Mouse (Mus musculus) gastrocnemius, postnatal 4 days (tissue): ENCODE results near the gene Zbtb8b. TPM values are rescaled to one million over a fixed set of nuclear protein-coding genes. Genes with fewer than 3 reads are reported as not detected.
"Not testable (repeated sequence)": the region's sequence is repeated elsewhere in the genome, so short reads cannot be mapped to it uniquely, and the experiment has no call there.

Experiments
- DNase-seq, 2 experiments: peaks; one replicate each; pipeline ENCODE4 v3.0.0; 2021 to 2022; ENCODE audit warnings: low spot score in 2 of 2, mixed read lengths in 2 of 2
- long read RNA-seq, 2 experiments: library from polyadenylated mRNA; stranded (forward); transcript quantifications; one replicate each; pipeline ENCODE4 v2.0.0; 2021
- total RNA-seq, 2 experiments: library from RNA; stranded (reverse); gene quantifications; 2 replicates each; pipeline ENCODE4 v1.2.3; 2021

Gene Zbtb8b
- total RNA-seq = not detected
- long read RNA-seq, experiment 1 = 0 reads
- long read RNA-seq, experiment 2 = 0 reads

DNA sequence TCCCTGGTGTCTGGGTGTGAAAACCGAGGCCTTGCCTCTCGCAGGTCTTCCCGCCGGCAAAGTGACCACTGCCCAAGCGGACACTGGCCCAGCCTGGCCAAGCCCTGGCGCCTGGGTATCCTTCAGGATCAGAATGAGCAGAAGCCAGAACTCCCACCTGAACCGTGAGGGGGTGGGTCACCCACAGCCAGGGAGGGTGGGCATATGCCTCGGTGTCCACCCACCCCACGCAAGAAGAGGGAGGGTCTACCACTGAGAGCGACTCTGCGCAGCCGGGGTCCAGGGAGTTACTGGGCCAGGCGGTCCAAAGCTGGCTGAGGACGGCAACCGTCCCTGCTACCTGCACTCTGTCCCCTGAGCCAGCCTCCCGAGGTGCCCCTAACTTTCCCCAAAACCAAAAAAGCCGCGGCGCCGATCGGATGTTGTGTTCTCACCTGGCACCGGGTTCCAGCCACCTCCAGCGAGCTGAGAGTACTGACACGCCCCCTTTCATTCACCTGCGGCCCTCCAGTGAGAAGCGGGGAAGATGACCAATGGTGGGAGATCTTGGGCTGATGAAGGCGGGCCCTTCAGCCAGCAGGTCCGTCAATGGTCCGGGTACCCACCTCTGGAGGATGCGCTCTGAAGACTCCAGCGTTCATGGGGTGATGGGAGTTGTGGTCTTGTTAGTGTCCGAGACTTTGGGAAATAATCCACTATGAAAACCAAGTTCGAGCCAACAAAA, at the start of gene Zbtb8b:
Gene Zbtb8b (minus strand): TSS at position 514 of the 724 bp plus-strand sequence.
- no peak for DNase-seq

DNA sequence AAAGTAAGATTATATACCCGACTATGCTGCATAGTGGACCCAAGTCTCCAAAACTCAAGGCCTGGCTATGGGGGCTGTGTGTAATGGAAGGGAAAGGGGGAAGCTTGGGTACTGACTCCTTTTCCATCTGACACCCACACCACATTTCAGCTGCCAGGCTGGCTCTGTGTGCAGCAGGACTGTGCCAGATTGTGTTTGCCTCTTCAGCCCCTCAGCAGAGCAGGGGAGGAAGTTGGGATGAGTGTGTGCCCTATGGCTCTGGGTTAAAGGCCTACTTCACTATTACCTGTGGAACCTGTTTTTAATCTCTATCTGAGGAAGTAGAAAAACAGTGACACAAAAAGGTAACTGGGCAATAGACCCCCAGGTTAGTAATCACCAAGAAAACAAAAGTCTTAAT, 40.4 kb upstream of the Zbtb8b start:
- DNase-seq = no peak

DNA sequence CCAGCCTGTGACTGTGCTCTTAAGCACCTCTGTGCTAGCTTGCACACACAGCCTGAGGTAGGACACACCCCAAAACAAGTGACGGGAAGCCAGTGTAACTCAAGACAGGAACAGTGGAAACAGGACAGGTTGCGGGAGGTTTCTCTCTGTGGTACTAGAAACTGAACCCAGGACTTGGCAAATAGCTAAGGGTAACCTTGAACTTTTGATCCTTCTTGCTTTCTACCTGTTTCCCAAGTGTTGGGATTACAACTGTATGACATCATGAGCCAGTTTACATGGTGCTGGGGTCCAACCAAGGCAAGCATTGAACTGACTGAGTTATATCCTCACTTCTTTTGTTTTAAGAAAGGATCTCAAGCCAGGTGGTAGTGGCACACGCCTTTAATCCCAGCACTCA, 39.2 kb upstream of the Zbtb8b start:
- no peak for DNase-seq

DNA sequence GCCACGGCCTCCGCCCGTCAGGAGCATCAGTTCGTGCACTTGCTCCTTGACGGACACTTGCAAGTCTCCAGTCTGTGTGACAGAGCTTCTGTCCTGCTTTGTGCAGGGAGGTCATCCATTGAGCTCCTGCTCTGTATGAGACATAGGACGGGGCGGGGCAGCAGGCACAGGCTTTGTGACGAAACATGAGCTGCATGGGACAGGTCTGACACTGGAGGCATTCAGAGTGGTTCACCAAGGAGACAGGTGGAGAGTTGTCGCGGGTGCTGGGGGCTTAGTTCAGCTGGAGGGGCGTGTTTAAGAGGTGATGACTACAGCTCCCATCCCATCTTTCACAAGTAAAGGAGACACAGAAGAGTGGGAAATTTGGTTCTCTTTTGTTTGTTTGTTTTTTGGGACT, 35.4 kb upstream of the Zbtb8b start:
- DNase-seq = no peak

DNA sequence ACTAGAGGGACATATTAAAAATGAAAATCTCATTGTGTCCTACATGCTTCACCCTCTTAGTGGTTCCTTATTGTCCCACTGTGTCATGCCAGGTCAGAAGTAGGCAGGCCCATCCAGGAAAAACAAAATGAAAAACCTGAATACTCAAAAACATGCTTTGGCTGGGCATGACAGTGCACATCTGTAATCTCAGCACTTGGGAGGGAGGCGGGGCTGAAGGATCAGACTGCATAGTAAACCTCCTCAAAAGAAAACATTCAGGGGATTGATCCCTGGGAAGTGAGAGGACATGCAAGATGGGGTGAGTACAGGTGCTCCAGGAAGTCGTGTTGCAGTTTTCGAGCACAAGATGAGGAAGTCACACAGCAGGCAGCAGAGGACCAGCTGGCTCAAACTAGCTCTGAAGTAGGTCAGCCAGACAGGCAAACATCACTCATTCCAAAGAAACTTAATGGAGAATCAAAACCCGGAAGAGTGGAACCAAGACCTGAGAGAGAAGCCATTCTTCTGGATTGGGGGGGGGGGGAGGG, 23.7 kb upstream of the Zbtb8b start:
- DNase-seq = no peak

DNA sequence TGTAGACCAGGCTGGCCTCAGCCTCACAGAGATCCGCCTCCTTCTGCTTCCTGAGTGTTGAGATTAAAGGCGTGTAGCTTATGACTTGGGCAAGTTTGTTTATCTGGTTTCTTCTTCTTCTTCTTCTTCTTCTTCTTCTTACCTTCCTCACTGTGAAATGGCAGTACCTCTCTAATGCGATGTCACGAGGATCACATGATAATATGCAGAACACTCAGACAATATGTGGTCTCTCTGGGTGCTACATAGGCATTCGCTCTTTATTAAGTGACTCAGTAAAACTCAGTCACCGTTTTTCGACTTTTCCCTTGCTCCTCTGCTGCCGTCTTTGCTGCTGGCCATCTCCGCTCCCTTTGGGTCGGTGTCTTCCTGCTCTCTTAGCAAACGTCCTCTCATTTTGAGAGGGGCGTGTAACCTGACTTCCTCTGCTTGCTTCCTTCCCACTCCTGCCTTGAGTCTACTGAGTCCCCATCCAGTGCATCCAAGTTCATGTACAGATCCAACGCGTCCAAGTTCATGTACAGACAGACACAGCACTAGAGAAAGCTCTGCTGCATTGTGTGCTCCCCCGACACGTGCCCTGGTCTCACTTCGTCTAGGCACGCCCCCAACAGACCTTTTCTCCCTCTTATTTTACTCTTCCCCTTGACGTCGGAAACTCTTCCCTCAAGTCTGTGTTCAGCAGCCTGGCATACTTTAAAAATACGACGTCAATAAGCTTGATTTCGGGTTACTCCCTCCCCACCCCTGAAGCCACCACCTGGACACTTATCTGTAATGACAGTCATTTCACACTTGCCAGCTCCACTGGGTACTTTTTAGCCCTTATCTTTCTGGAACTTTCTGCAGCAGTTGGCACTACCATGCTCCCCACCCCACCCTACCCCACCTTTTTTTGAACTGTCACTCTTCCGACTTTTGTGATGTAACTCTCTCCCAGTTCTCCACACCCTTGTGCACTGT, 22.7 kb upstream of the Zbtb8b start:
- no peak for DNase-seq

DNA sequence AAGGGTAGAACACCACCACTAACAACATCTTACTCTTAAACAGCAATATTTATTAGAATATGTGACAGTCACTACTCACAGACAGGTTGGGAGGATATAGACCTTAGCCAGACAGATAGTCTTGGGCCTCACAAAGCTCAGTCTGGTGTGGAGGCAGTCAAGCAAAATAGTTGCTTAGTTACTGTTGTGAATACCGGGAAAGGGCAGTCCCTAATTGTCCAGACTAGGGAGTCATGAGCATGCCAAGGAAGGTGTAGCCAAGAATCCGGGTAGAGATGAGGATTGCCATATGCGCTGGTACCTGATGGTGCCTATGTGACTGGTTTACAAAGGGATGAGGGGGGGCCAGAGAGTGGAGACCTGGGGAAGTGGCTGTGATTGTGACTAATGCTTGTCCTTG, 21.5 kb upstream of the Zbtb8b start:
- DNase-seq = no peak

DNA sequence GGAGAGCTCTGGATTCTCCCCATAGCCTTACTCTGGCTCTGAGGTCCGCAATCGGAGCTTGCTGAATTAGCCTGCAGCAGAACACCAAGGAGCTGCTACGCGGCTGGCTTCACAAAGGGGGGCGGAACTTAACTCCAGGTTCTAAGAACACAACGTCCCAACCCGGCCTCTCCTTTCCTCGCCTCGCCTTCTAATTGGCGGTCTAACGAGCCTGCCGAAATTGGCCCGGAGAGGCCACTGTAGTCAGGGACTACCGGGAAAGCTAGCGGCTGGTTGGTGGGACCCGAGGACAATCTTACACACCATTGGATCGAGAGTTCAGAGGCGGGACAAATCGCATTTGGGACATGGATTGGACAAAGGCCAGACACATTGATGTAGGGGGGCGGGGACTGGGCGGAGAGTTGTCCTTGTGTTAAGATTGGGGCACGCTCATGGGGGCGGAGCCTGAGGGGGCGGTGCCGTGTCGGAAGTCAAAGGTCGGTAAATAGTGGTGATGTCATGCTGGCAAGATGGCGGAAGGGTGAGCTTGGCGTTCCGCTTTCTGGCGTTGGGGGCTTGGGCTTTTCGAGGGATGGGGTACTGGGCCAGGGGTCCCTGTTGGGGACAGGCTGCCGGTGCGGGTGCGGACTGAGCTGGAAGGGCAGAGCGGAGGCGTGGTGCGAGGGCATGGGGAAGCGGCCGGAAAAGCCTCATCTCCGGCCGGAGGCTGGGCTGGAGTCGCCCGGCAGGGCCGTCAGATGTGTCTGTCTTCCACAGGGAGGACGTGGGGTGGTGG, 20.7 kb upstream of the Zbtb8b start, which contains the start of gene Bsdc1:
Gene Bsdc1 (plus strand): TSS at position 399 of the 778 bp plus-strand sequence.
- DNase-seq = peak; percentile 98 to 99

DNA sequence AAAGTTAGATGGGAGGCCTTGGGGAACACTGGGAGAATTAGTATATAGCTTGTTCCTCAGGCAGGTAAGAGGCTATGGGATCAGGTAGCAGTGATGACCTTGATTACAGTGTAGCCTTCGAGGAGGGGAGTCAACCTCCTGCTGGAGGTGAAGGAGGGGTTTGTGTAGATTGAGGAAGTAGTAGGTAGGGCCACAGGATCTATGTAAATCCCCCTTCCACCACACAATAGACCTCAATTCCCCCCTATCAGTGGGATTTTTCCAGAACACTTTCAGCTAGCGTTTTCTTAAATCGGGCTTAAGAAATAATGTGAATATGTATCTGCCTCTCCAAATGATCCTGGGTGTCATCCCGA, 20.2 kb upstream of the Zbtb8b start:
- no peak for DNase-seq

DNA sequence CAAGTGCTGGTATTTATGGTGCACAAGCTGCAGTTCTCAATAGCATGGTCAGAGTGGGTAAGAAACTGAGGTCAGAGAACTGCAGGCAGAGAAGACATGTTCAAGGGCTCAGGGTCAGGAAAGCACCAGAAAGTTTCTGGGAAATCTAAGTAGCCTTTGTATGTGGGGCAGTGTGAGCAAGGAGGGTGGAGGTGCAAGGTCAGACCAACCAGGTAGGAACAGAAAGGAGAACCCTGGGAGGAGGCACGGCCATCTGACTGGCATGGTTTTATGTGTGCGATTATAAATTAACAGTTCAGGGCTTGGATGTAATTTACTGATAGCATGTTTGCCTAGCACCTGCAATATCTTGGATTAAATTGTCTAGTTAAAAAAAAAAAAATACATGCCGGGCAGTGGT, 19.1 kb upstream of the Zbtb8b start:
- no peak for DNase-seq

DNA sequence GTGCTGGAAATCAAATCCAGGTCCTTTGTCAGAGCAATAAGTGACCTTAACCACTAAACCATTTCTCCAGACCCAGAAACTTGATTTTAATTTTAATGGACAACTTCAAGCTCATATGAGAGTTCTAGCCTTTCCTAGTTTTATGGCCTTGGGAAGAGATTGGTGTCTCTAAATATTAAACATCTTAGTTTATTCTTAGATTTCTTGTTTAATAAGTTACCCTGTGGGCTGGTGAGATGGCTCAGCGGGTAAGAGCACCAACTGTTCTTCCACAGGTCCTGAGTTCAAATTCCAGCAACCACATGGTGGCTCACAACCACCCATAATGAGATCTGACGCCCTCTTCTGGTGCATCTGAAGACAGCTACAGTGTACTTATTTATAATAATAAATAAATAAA, 16.7 kb upstream of the Zbtb8b start:
- not testable (repeated sequence) for DNase-seq

DNA sequence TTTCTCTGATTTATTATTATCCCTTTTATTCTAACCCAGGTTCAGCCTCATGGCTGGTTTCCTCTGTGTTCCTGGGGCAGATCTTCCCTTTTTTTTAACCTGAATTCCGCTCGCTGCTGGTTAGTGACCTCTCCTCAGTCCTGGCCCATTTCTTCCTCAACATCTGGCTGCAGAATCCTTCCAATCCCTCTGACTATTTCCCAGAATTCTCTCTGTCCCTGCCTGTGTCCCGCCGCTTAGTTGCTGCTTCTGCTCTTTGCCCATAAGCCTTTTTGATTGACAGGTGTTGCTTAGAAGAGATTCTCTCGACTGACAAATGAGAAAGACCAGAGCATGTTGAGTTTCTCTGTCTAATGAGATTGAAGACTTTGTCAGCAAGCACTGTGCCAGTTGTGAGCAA, 15.5 kb upstream of the Zbtb8b start:
- DNase-seq = no peak

DNA sequence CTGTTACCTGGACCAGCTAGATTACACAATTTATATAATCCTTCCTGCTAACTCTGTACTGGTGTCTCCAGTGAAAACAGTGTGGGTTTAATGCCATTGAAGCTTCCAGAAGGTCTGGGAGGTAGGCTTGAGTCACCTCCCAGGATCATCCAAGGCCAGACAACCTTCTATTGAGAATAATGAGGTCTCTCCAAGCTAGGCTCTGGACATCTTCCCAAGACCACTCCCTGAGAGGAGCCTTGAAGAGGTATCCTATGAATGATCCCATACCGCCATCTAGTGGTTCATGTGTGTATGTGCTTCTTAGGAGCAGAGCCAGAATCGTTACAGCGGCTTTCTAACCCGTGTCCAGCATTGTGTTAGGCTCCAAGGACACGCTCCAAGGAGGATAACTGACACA, 14.6 kb upstream of the Zbtb8b start:
- DNase-seq = peak in 1 of 2 experiments; percentile 60

DNA sequence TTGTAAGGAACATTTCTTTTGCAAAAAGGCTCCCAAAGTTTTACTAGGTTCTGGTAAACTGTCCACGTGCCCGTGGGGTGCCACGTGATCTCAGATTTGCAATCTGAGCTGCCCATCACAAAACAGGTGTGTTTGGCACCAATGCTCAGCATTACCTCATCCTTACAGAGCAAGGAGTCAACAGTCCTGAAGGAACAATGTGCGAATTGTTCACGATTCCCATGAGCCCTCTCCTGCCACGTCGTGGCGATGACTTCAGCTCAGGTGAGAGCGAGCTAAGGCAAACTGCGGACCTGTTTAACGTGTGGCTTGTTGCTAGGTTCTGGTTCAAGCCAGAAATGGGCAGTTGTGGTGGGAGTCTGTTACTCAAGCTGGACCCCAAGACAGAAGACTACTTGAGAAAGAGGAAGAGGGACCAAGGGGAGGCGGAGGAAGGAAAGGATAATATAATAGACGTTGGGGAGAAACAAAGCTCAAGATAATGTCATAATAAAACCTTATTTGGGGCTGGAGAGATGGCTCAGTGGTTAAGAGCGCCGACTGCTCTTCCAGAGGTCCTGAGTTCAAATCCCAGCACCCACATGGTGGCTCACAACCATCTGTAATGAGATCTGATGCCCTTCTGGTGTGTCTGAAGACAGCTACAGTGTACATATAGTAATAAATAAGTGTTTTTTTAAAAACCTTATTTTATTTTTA, 11.0 kb upstream of the Zbtb8b start:
- no peak for DNase-seq

DNA sequence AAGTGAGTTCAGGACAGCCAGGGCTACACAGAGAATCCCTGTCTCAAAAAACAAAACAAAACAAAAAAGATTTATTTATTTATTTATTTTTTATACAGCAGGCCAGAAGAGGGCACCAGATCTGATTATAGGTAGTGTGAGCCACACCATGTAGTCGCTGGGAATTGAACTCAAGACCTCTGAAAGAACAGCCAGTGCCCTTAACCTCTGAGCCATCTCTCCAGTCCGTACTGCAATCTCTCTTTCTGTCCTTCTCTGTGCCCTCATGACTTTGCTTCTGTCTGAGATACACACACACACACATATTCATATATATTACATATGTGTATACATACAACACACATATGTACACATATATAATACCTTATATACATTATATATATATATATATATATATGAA, 10.2 kb upstream of the Zbtb8b start:
- DNase-seq = no peak

DNA sequence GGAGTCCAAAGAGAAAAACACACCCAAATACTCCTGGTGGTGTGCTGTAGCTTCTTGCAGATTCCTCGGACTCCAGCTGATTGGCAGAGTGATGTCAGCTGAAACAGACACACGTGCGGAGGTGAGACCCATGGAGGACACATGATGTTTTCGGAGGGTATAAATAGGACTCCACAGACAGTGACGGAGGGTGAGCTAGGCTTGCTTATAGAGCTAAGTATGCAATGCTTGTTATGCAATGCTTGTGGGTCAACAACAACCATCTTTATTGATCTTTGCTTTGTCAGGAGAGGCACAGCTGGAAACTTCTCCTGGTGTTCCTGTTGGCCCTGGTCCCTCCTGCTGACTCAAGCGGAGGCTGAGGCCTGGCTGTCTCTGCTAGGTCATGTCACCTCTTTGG, 8.1 kb upstream of the Zbtb8b start:
- no peak for DNase-seq

DNA sequence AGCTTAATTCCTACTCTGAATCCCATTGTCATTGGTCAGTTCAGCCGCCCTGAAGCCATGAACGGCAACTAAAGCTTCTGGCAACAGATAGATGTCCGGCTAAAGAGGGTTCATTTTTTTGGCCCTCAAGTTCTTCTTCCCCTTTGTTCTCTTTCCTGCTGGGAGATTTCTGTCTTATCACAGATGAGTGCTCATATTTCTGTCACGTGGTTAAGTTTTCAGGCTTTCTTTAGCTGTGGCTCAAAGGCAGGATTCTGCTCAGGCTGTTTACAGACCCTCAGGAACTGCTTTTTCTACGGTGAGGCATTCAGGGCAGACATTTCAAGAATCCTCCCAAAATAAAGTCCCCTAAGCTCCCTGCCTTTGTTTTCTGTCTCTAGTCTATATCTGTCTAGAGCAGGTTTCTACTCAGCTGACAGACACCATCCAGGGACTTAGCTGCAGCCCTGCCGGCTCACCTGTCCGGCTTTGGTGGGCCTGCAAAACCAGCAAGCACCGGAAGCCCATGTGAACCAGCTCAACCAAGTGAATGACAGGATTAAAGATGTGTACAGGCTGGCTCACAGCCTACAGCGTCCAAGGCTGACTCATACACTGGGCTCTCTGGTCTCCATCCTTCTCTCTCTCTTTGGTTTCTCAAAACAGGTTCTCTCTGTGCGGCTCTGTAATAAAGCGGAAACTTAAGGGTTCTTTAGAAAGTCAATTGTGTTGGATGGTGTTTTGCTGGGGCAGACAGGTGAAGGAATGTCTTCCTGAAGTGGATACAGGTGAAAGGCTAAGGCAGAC, 7.3 kb upstream of the Zbtb8b start:
- DNase-seq = no peak

DNA sequence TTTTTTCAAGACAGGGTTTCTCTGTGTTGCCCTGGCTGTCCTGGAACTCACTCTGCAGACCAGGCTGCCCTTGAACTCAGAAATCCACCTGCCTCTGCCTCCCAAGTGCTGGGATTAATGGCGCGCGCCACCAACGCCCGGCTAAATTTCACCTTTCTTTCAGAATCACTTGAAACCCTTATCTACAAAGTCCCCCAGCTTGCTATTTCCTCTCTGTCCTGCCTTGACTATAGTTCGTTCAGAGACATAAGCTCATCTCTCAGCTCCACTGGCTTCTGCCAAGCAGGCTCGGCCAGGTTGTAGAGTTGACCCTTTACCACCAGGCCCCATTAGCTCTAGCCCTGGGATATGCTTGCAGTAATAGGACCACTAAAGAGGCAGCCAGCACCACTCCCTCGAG, 6.7 kb upstream of the Zbtb8b start:
- DNase-seq = no peak

DNA sequence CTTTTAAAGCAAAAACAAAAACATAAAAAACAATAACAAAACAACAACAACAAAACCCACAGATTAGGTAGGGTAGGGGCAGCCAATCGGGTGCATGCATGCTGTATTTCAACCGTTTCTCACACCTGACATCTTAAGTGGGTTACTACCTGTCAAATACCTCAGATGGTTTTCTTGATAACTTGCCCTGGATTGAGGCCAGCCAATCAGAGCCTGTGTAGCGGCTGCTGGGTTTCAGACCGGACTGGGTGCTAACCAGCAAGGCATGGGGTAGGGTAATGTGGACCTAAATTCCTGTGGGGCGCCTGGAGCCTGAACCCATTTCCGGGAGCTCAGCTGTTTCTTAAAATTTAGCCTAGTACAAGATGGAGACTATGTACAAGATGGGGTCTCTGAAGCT, 492 bp upstream of the Zbtb8b start:
- DNase-seq = no peak

DNA sequence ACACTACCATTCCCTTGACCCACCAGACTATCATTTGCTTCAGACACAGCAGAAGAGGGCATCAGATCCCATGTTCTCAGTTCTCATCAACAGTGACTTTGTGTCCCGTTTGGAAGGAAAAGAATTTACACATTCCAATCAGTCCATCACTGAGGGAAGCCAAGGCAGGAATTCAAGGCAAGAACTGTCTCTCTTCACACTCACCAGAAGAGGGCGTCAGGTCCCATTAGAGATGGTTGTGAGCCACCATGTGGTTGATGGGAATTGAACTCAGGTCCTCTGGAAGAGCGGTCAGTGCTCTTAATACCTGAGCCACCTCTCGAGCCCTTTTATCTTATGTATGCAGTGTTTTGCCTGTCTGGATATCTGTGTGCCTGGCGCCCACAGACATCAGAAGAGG, 22.3 kb downstream of the Zbtb8b start:
- no peak for DNase-seq
